Mouse (Mus musculus) cortical plate, adult 2 months (tissue): ENCODE data around the gene Dscaml1.

Experiments used
- CTCF ChIP-seq: fragments of 200-500 bp; IDR thresholded peaks from 2 replicates; pipeline ENCODE4 v1.5.1; 2011; ENCODE audit warnings: mild to moderate bottlenecking, control low read depth, low read length; ENCODE audit not compliant: insufficient read depth; ENCODE audit errors: extremely low read depth
- POLR2A ChIP-seq: fragments of 200-500 bp; IDR thresholded peaks from 2 replicates; pipeline ENCODE4 v1.6.1; 2011; ENCODE audit warnings: mild to moderate bottlenecking, low read length, control low read depth; ENCODE audit not compliant: insufficient read depth; ENCODE audit errors: extremely low read depth

- TF ChIP-seq POLR2A, result no peak
- TF ChIP-seq CTCF, result no peak
Observed at GRCm38 (mm10) chr9:45470746-45471471, 44.5 kb downstream of the Dscaml1 start.
